Mouse (Mus musculus): Measurements from ENCODE around the gene Lzts3.
"Not testable (repeated sequence)": the region's sequence is repeated elsewhere in the genome, so short reads cannot be mapped to it uniquely, and the experiment has no call there.

Gene Lzts3

GRCm38 (mm10) chr2:130642684-130643369 is at the start of gene Lzts3:
Gene Lzts3, minus strand, starts transcription at chr2:130642803.
- DNase-seq (ENCODE audit: low read depth): peak; percentile 81

- no peak for DNase-seq (ENCODE audit: low read depth)
These were observed 46.4 kb upstream of the Lzts3 start for GRCm38 (mm10) chr2:130689011-130689410.

- DNase-seq (ENCODE audit: low read depth): no peak
These were observed 42.8 kb upstream of the Lzts3 start for GRCm38 (mm10) chr2:130685426-130685825.

GRCm38 (mm10) chr2:130681531-130681930 is 38.9 kb upstream of the Lzts3 start:
- no peak for DNase-seq (ENCODE audit: low read depth)

GRCm38 (mm10) chr2:130679899-130680298 is 37.3 kb upstream of the Lzts3 start:
- DNase-seq (ENCODE audit: low read depth): no peak

- DNase-seq (ENCODE audit: low read depth): no peak
These were observed 36.6 kb upstream of the Lzts3 start for GRCm38 (mm10) chr2:130679154-130679553.

GRCm38 (mm10) chr2:130677211-130677610 is 34.6 kb upstream of the Lzts3 start:
- no peak for DNase-seq (ENCODE audit: low read depth)

- DNase-seq (ENCODE audit: low read depth): peak; percentile 80
These were observed 25.0 kb upstream of the Lzts3 start, which contains the start of gene Itpa for GRCm38 (mm10) chr2:130667559-130667958. Gene Itpa, plus strand, starts transcription at chr2:130667610.

GRCm38 (mm10) chr2:130664102-130664701 is 21.6 kb upstream of the Lzts3 start, which contains the start of gene Ddrgk1:
Gene Ddrgk1, minus strand, starts transcription at chr2:130664659.
- DNase-seq (ENCODE audit: low read depth): peak; percentile 91

- no peak for DNase-seq (ENCODE audit: low read depth)
These were observed 20.7 kb upstream of the Lzts3 start for GRCm38 (mm10) chr2:130663342-130663741.

- no peak for DNase-seq (ENCODE audit: low read depth)
These were observed 15.9 kb upstream of the Lzts3 start for GRCm38 (mm10) chr2:130658530-130658929.

GRCm38 (mm10) chr2:130657541-130657940 is 14.9 kb upstream of the Lzts3 start:
- DNase-seq (ENCODE audit: low read depth): no peak

GRCm38 (mm10) chr2:130656536-130656935 is 13.9 kb upstream of the Lzts3 start:
- no peak for DNase-seq (ENCODE audit: low read depth)

GRCm38 (mm10) chr2:130655660-130656339 is 13.2 kb upstream of the Lzts3 start:
- DNase-seq (ENCODE audit: low read depth): peak; percentile 58

GRCm38 (mm10) chr2:130653760-130654159 is 11.2 kb upstream of the Lzts3 start:
- DNase-seq (ENCODE audit: low read depth): no peak

GRCm38 (mm10) chr2:130653303-130653702 is 10.7 kb upstream of the Lzts3 start:
- DNase-seq (ENCODE audit: low read depth): no peak

GRCm38 (mm10) chr2:130649028-130649427 is 6.4 kb upstream of the Lzts3 start:
- DNase-seq (ENCODE audit: low read depth): not testable (repeated sequence)

- no peak for DNase-seq (ENCODE audit: low read depth)
These were observed 2.6 kb upstream of the Lzts3 start for GRCm38 (mm10) chr2:130645198-130645597.

- DNase-seq (ENCODE audit: low read depth): no peak
These were observed 374 bp downstream of the Lzts3 start for GRCm38 (mm10) chr2:130642197-130642660.

GRCm38 (mm10) chr2:130641351-130642025 is 1.1 kb downstream of the Lzts3 start:
- no peak for DNase-seq (ENCODE audit: low read depth)

GRCm38 (mm10) chr2:130639276-130639675 is 3.3 kb downstream of the Lzts3 start:
- no peak for DNase-seq (ENCODE audit: low read depth)

- no peak for DNase-seq (ENCODE audit: low read depth)
These were observed 4.4 kb downstream of the Lzts3 start for GRCm38 (mm10) chr2:130638101-130638611.
